Mouse (Mus musculus) heart, adult 2 months (tissue): ENCODE data around the gene Wipf3. TPM values are rescaled to one million over a fixed set of nuclear protein-coding genes. Genes with fewer than 3 reads are reported as not detected.
A peak's percentile ranks its signal among the peaks of the same experiment; 100 is the strongest.

ENCODE experiments used
- DNase-seq, 2 experiments: peaks; one replicate each; pipeline ENCODE4 v3.0.0; 2021
- H3K27ac ChIP-seq: fragments of 200-600 bp; 2 replicates; pipeline ENCODE4 v1.8.1; 2022
- H3K27me3 ChIP-seq: fragments of 200-500 bp; 2 replicates; pipeline ENCODE4 v1.6.1; 2012; ENCODE audit warnings: mild to moderate bottlenecking, low read length, inconsistent platforms, mixed read lengths; ENCODE audit not compliant: control insufficient read depth, insufficient read depth
- H3K36me3 ChIP-seq: fragments of 200-500 bp; 2 replicates; pipeline ENCODE4 v1.6.1; 2012; ENCODE audit warnings: low read length, inconsistent platforms; ENCODE audit not compliant: control insufficient read depth, insufficient read depth
- H3K4me1 ChIP-seq: fragments of 200-500 bp; 2 replicates; pipeline ENCODE4 v1.6.1; 2011; ENCODE audit warnings: low read length; ENCODE audit not compliant: control insufficient read depth, insufficient read depth
- H3K4me3 ChIP-seq: fragments of 200-600 bp; 2 replicates; pipeline ENCODE4 v1.8.1; 2022
- H3K79me2 ChIP-seq: fragments of 200-500 bp; replicated peaks from 2 replicates; pipeline ENCODE4 v1.6.1; 2012; ENCODE audit warnings: mild to moderate bottlenecking, inconsistent platforms, low read length, moderate library complexity, mixed read lengths; ENCODE audit not compliant: control insufficient read depth, insufficient read depth
- H3K9ac ChIP-seq: fragments of 200-500 bp; 2 replicates; pipeline ENCODE4 v1.6.1; 2012; ENCODE audit warnings: low read depth, mild to moderate bottlenecking, control low read depth, inconsistent platforms, low read length, mixed read lengths
- CTCF ChIP-seq: fragments of 200-600 bp; IDR thresholded peaks from 2 replicates; pipeline ENCODE4 v1.8.1; 2022; ENCODE audit warnings: antibody characterized with exemption, mild to moderate bottlenecking, moderate library complexity
- EP300 ChIP-seq: fragments of 200-500 bp; IDR thresholded peaks from 2 replicates; pipeline ENCODE4 v1.6.1; 2011; ENCODE audit warnings: low read depth, low read length, control low read depth; ENCODE audit not compliant: insufficient read depth
- POLR2A ChIP-seq: fragments of 200-500 bp; IDR thresholded peaks from 2 replicates; pipeline ENCODE4 v1.6.1; 2011; ENCODE audit warnings: mild to moderate bottlenecking, low read depth, low read length, control low read depth; ENCODE audit not compliant: insufficient read depth
- WGBS: fragments of 180-500 bp; shearing (Covaris S2); methylation state at CpG from one replicate; pipeline ENCODE4 v1.1.7; 2018; 5-methylcytosine and 5-hydroxymethylcytosine counted together
- intact Hi-C: fragments of 180-260 bp; cut with DNase I; formaldehyde crosslinking; loops from one replicate; pipeline ENCODE4 v1.15.1; 2025
- long read RNA-seq: library from polyadenylated mRNA; stranded (forward); transcript quantifications from one replicate; pipeline ENCODE4 v2.0.0, GENCODE M21; 2021
- polyA plus RNA-seq: library from polyadenylated mRNA; depleted of rRNA; stranded (reverse); fragments of >200 nt; gene quantifications from 2 replicates; pipeline ENCODE4 v1.2.3, GENCODE M21; 2012; rRNA removed
- total RNA-seq, 2 experiments: library from RNA; stranded (reverse); gene quantifications; 2 replicates each; pipeline ENCODE4 v1.2.3; 2021

Wipf3 gene
- total RNA-seq (10 to 100 TPM; 26.3 to 47.2 TPM), polyA plus RNA-seq (12.2 and 14.0 TPM in 2 replicates)
- long read RNA-seq, partial matches to known transcripts, result 3 of 5 reads
- long read RNA-seq, other reads (novel, unspliced or antisense), result 2 of 5 reads

DNA sequence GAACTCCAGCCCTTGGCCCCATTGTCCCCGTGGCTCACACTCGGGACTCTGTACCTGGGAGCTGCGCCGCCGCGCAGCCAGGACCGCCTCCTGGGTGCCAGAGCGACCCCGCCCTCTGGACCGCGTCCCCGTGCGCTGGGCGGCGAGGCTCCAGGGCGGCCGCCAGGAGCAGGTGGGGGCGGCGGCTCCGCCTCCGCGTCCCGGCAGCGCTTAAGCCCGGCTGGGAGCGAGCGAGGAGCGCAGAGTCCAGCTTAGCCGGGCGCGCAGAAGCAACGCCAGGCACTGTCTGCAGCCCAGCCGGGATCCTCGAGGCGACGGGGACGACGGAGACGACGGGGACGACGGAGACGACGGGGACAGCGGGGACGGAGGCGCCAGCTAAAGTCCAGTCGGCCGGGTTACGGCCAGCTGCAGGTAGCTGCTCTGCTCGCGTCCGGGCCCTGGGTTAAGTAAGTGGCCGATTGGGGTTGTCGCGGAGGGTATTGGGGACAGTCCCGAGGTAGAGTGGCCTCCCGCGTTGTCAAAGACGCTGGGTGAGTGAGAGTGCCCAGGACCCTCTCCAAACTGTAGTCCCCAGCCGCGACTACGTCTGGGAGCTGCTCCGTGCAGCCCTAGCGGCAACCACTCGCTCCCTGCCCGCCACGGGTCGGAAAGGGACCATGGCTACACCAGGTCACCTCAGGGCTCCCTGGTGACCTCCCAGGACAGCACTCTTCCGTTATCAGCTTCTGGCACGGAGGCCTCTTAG, at the start of gene Wipf3:
Gene Wipf3, plus strand, starts transcription at position 157 of the 748 bp plus-strand sequence.
- peak within 1 kb of the TSS; percentile 80 for H3K27ac ChIP-seq
- intact Hi-C loops, result loop anchor here (5.0 kb wide), 2 partner anchors 33 to 48 kb away; no protein-coding TSS in a partner anchor
- peak; percentile 26 for TF ChIP-seq CTCF
- peak; percentile 78 for TF ChIP-seq POLR2A
- TF ChIP-seq EP300, result no peak

DNA sequence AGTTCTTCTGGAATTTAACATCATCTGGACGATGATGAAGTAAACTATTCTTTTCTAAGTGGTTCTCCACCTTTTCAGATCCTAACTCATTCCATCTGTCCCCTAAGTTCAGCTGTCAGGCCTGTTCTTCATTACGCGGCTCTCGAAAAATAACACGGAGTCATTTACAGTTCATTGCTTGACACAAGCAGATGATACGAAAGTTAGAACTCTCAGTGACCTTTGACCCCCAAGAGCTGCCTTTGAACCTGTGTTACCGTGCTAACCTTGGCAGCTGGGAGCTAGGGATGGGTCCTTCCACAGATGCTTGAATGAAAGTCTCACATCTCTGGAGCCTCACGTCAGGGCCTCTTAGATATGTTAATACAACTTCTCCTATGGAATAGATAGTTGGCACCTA, 46.8 kb upstream of the Wipf3 start:
- no peak for TF ChIP-seq EP300
- no peak for TF ChIP-seq CTCF
- no peak for TF ChIP-seq POLR2A
- Histone ChIP-seq H3K4me3 (no peak overlapping the region), H3K79me2 (no peaks in the 10 kb centered on the region), H3K9ac (no peak overlapping the region), H3K27me3 (no peaks in the 10 kb centered on the region), H3K4me1 (peaks cover 5% of the 10 kb centered on the region), H3K36me3 (no peaks in the 10 kb centered on the region; the same call in 1 of the 2 replicates), H3K27ac (no peak overlapping the region)
- 80% methylated on average over 8 of the region's 8 CpGs for WGBS
- no peak for DNase-seq
- intact Hi-C loops, result no loop called here

More for the DNA sequence above, at the start of gene Wipf3:
- H3K27me3 ChIP-seq, result no peaks in the 10 kb centered on the region; the same call in none of the 2 replicates
- DNase-seq, result peak; percentile 82 to 86
- peaks cover 2% of the 10 kb centered on the region for H3K79me2 ChIP-seq
- peak within 1 kb of the TSS; percentile 50 for H3K4me3 ChIP-seq
- H3K9ac ChIP-seq, result peak within 1 kb of the TSS; percentile 90
- H3K4me1 ChIP-seq, result peaks cover 2% of the 10 kb centered on the region; the same call in 1 of the 2 replicates
- H3K36me3 ChIP-seq, result no peaks in the 10 kb centered on the region
- 1% methylated on average over 66 of the region's 71 CpGs for WGBS

DNA sequence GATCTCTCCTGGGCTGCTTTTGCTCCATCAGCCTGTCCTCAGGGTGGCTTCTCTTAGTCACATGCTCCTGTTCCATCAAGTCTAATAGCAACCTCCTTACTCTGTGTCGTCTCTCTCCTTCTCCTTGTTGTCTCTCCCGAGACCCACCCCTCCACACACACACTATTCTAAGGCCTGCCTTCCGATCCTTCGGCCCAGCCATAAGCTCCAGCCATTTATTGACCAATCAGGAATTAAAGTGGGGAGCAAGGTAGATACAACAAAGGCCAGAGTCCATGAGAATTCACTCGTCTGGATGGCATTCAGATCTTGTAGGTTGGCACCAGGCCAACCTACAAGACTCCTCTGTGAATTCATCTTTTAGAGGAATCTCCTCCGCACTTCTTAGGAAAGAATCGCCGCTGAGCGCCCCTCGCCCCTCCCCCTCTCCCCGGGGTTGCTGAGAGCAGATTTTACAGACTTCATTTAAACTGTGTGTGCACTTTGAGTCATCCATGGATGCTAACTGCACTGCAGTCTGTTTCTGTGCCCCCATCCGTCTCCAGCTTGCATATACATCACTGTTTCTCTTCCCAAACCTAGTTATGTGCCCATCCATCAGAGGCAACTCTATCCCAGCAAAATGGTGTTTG, 45.4 kb upstream of the Wipf3 start:
- WGBS, result 72% methylated on average over 12 of the region's 12 CpGs
- intact Hi-C loops, result no loop called here
- Histone ChIP-seq H3K27me3 (no peaks in the 10 kb centered on the region), H3K4me1 (peaks cover 8% of the 10 kb centered on the region), H3K79me2 (no peaks in the 10 kb centered on the region), H3K36me3 (no peaks in the 10 kb centered on the region; the same call in 1 of the 2 replicates), H3K4me3 (no peak overlapping the region), H3K27ac (no peak overlapping the region), H3K9ac (no peak overlapping the region)
- no peak for DNase-seq
- TF ChIP-seq EP300 (no peak), CTCF (no peak), POLR2A (no peak)

DNA sequence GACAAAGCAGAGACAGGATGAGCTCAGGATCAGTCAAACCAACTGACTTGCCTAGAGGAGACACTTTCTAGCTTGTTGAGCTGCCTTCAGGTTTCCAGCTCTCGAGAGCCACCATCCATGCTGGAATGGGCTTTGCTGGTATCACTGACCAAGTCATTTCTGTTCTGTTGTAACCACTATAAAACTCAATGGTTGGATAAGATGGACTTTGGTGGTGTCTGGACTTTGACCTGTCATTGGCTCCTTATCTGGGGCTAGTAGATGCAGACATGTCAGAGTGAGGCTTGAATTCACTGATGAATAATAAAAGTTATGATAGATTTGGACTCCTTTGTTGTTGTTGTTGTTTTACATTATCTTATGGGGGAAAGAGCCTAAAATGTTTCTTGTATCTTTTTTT, 44.6 kb upstream of the Wipf3 start:
- no peak for DNase-seq
- 87% methylated on average over 1 of the region's 1 CpGs for WGBS
- no peak for TF ChIP-seq EP300
- TF ChIP-seq POLR2A, result no peak
- no peak for TF ChIP-seq CTCF
- Histone ChIP-seq H3K4me3 (no peak overlapping the region), H3K27me3 (no peaks in the 10 kb centered on the region), H3K4me1 (peaks cover 8% of the 10 kb centered on the region), H3K27ac (no peak overlapping the region), H3K9ac (no peak overlapping the region), H3K36me3 (no peaks in the 10 kb centered on the region; the same call in 1 of the 2 replicates), H3K79me2 (no peaks in the 10 kb centered on the region)
- intact Hi-C loops, result no loop called here

DNA sequence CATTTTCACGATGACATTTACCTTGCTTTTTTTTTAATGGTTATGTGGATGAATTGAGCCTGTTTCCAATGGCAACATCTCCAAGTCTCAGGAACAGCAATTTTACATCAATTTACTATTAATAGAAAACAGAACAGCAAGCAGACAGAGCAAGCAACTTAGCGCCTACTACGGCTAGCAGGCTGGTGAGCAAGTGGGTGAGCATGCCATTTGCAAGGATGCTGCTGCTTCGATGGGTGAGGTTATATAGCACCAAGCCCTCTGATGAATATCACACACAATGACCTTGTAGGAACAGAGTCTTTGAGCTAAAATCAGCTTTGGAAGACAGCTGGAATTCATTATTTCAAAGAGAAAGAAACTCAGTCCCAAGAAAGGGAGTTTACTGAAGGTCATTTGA, 43.0 kb upstream of the Wipf3 start:
- TF ChIP-seq POLR2A (no peak), EP300 (no peak)
- no peaks in the 10 kb centered on the region for H3K27me3 ChIP-seq
- peaks cover 8% of the 10 kb centered on the region for H3K4me1 ChIP-seq
- intact Hi-C loops, result no loop called here
- no peak for DNase-seq
- no peak overlapping the region for H3K4me3 ChIP-seq
- no peak overlapping the region for H3K27ac ChIP-seq
- no peaks in the 10 kb centered on the region for H3K79me2 ChIP-seq
- H3K9ac ChIP-seq, result no peak overlapping the region
- WGBS, result 67% methylated on average over 4 of the region's 4 CpGs
- H3K36me3 ChIP-seq, result no peaks in the 10 kb centered on the region; the same call in 1 of the 2 replicates

DNA sequence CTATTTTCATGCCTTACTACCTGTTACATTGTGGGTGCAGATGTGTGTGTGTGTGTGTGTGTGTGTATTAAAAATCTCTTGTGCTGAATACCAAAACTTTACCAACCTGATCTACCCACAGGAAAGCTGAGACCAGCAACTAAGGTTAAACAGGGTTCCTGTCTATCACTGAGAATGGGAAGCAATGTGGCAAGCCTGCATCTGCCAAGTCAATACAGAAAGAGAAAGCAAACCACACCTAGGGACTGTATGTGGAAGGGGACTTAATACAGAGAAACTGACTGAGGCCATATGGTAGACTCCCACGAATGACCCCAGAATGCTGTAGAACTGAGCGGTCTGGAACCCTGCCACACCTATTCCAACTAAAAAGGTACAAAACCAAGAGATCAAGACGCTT, 42.4 kb upstream of the Wipf3 start:
- 80% methylated on average over 3 of the region's 3 CpGs for WGBS
- TF ChIP-seq EP300 (no peak), CTCF (no peak), POLR2A (no peak)

More for the DNA sequence above, 42.4 kb upstream of the Wipf3 start:
- Histone ChIP-seq H3K36me3 (no peaks in the 10 kb centered on the region; the same call in 1 of the 2 replicates), H3K4me3 (no peak overlapping the region), H3K9ac (no peak overlapping the region), H3K79me2 (no peaks in the 10 kb centered on the region), H3K4me1 (peaks cover 8% of the 10 kb centered on the region), H3K27ac (no peak overlapping the region), H3K27me3 (no peaks in the 10 kb centered on the region)
- intact Hi-C loops, result no loop called here
- DNase-seq, result no peak
